Mouse (Mus musculus): ENCODE results near the gene Tcte2.
"Not testable (repeated sequence)": the region's sequence is repeated elsewhere in the genome, so short reads cannot be mapped to it uniquely, and the experiment has no call there.

The Tcte2 gene

GRCm38 (mm10) chr17:13761179-13761913 lies at the start of gene Tcte2:
TSS of gene Tcte2 (minus strand) at chr17:13761825.
- no peak for DNase-seq (ENCODE audit: low read depth, low spot score)

GRCm38 (mm10) chr17:13806016-13806415 lies 44.4 kb upstream of the Tcte2 start:
- no peak for DNase-seq (ENCODE audit: low read depth, low spot score)

- DNase-seq (ENCODE audit: low read depth, low spot score) = no peak
These were observed 41.3 kb upstream of the Tcte2 start for GRCm38 (mm10) chr17:13802836-13803408.

- DNase-seq (ENCODE audit: low read depth, low spot score) = no peak
These were observed 36.1 kb upstream of the Tcte2 start for GRCm38 (mm10) chr17:13797691-13798090.

- not testable (repeated sequence) for DNase-seq (ENCODE audit: low read depth, low spot score)
These were observed 28.4 kb upstream of the Tcte2 start for GRCm38 (mm10) chr17:13790033-13790432.

GRCm38 (mm10) chr17:13783469-13783868 lies 21.8 kb upstream of the Tcte2 start:
- DNase-seq (ENCODE audit: low read depth, low spot score) = no peak

GRCm38 (mm10) chr17:13781948-13782347 lies 20.3 kb upstream of the Tcte2 start:
- DNase-seq (ENCODE audit: low read depth, low spot score) = no peak

- no peak for DNase-seq (ENCODE audit: low read depth, low spot score)
These were observed 17.2 kb upstream of the Tcte2 start for GRCm38 (mm10) chr17:13778865-13779264.

GRCm38 (mm10) chr17:13777676-13778075 lies 16.1 kb upstream of the Tcte2 start:
- no peak for DNase-seq (ENCODE audit: low read depth, low spot score)

GRCm38 (mm10) chr17:13769256-13769655 lies 7.6 kb upstream of the Tcte2 start:
- DNase-seq (ENCODE audit: low read depth, low spot score) = no peak

GRCm38 (mm10) chr17:13768531-13768930 lies 6.9 kb upstream of the Tcte2 start:
- DNase-seq (ENCODE audit: low read depth, low spot score) = no peak

GRCm38 (mm10) chr17:13764911-13765310 lies 3.3 kb upstream of the Tcte2 start:
- DNase-seq (ENCODE audit: low read depth, low spot score) = not testable (repeated sequence)

GRCm38 (mm10) chr17:13763819-13764218 lies 2.2 kb upstream of the Tcte2 start:
- no peak for DNase-seq (ENCODE audit: low read depth, low spot score)

GRCm38 (mm10) chr17:13760675-13761178 lies 898 bp downstream of the Tcte2 start:
- DNase-seq (ENCODE audit: low read depth, low spot score) = no peak

- no peak for DNase-seq (ENCODE audit: low read depth, low spot score)
These were observed 1.6 kb downstream of the Tcte2 start, which contains the start of gene Afdn for GRCm38 (mm10) chr17:13759853-13760627. TSS of gene Afdn (plus strand) at chr17:13760539.

- no peak for DNase-seq (ENCODE audit: low read depth, low spot score)
These were observed 2.3 kb downstream of the Tcte2 start for GRCm38 (mm10) chr17:13759156-13759852.

- no peak for DNase-seq (ENCODE audit: low read depth, low spot score)
These were observed 3.0 kb downstream of the Tcte2 start for GRCm38 (mm10) chr17:13758586-13758985.

GRCm38 (mm10) chr17:13754940-13755339 lies 6.7 kb downstream of the Tcte2 start:
- DNase-seq (ENCODE audit: low read depth, low spot score) = no peak

- no peak for DNase-seq (ENCODE audit: low read depth, low spot score)
These were observed 7.7 kb downstream of the Tcte2 start for GRCm38 (mm10) chr17:13753918-13754317.

- DNase-seq (ENCODE audit: low read depth, low spot score) = no peak
These were observed 12.6 kb downstream of the Tcte2 start for GRCm38 (mm10) chr17:13749027-13749426.

- no peak for DNase-seq (ENCODE audit: low read depth, low spot score)
These were observed 13.9 kb downstream of the Tcte2 start for GRCm38 (mm10) chr17:13747681-13748080.

GRCm38 (mm10) chr17:13746330-13746729 lies 15.3 kb downstream of the Tcte2 start:
- no peak for DNase-seq (ENCODE audit: low read depth, low spot score)

All from WW6 (cell line).